Mouse (Mus musculus): Measurements from ENCODE around the gene Eif4a2.

DNA sequence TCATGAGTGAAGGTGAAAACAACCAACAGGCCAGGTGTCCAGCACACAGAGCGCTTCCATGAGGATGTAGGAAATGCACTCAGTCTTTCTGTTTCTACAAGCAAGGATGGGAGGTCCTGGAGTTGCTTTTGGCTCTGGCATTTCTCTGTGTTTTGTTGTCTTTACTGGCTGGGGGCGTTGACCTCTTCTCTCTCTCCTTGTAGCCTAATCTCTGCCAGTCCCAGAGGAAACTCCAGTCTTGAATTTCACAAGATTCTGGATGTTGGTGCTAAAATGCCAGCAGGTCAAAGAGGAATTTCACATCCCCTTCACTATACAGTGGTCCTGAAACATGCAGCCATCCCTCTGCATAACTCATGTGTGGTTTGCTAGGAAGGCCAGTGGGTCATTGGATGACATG lies 41.7 kb downstream of the Eif4a2 start:
- TF ChIP-seq CTCF (IDR thresholded peaks at IDR 0.05; ENCODE audit: insufficient read depth, low read length) (no peak), POLR2A (IDR thresholded peaks at IDR 0.05; ENCODE audit: borderline replicate concordance, extremely low read depth, low read depth, low read length) (no peak)

Measured in lung, adult 2 months (tissue).